Mouse (Mus musculus) brain, adult 2 months (tissue): ENCODE results near the gene Slc1a2.

Experiments
- DNase-seq: peaks from one replicate; pipeline ENCODE4 v3.0.0; 2011; ENCODE audit warnings: low read depth, low spot score

Gene Slc1a2

GRCm38 (mm10) chr2:102812756-102813155 lies 154.3 kb downstream of the Slc1a2 start:
- no peak for DNase-seq

GRCm38 (mm10) chr2:102815289-102815809 lies 156.9 kb downstream of the Slc1a2 start:
- DNase-seq, result no peak

- peak; percentile 26 for DNase-seq
Observed at GRCm38 (mm10) chr2:102820225-102820711, 161.8 kb downstream of the Slc1a2 start.

GRCm38 (mm10) chr2:102820790-102821189 lies 162.3 kb downstream of the Slc1a2 start:
- no peak for DNase-seq

- DNase-seq, result peak; percentile 50
Observed at GRCm38 (mm10) chr2:102822036-102822435, 163.6 kb downstream of the Slc1a2 start.

- DNase-seq, result no peak
Observed at GRCm38 (mm10) chr2:102825961-102826633, 167.6 kb downstream of the Slc1a2 start.

GRCm38 (mm10) chr2:102827841-102828240 lies 169.4 kb downstream of the Slc1a2 start:
- no peak for DNase-seq

GRCm38 (mm10) chr2:102828381-102828780 lies 169.9 kb downstream of the Slc1a2 start:
- no peak for DNase-seq

GRCm38 (mm10) chr2:102829201-102829600 lies 170.7 kb downstream of the Slc1a2 start:
- DNase-seq, result no peak

- DNase-seq, result peak; percentile 14
Observed at GRCm38 (mm10) chr2:102831547-102831946, 173.1 kb downstream of the Slc1a2 start.

GRCm38 (mm10) chr2:102838179-102838578 lies 179.7 kb downstream of the Slc1a2 start:
- DNase-seq, result peak; percentile 56
